Mouse (Mus musculus) forebrain, embryonic 15.5 days (tissue): ENCODE measurements at regions not wholly inside any gene's neighbourhood (a gene's known extent, or its start where the extent isn't known, plus 50 kb on each side); places are given as distances from the start of the nearest gene placed in this dataset.
"Not testable (repeated sequence)": the region's sequence is repeated elsewhere in the genome, so short reads cannot be mapped to it uniquely, and the experiment has no call there.

Source experiments
- ATAC-seq: fragments of 200-750 bp; cut with Nextera tagmentation; replicated peaks from 2 replicates; pipeline ENCODE4 v1.8.0; 2017; ENCODE audit warnings: mild to moderate bottlenecking, moderate TSS enrichment, moderate library complexity
- H3K27ac ChIP-seq: fragments of 300-500 bp; sonication (generic); replicated peaks from 2 replicates; pipeline ENCODE4 v1.5.1; 2015; ENCODE audit warnings: mild to moderate bottlenecking, inconsistent platforms
- H3K27me3 ChIP-seq: fragments of 300-500 bp; sonication (generic); 2 replicates; pipeline ENCODE4 v1.6.1; 2015; ENCODE audit warnings: inconsistent platforms
- H3K36me3 ChIP-seq: fragments of 300-500 bp; sonication (generic); 2 replicates; pipeline ENCODE4 v1.6.1; 2015; ENCODE audit warnings: mild to moderate bottlenecking, inconsistent platforms
- H3K4me1 ChIP-seq: fragments of 300-500 bp; sonication (generic); 2 replicates; pipeline ENCODE4 v1.6.1; 2015; ENCODE audit warnings: inconsistent platforms
- H3K4me2 ChIP-seq: fragments of 300-500 bp; sonication (generic); replicated peaks from 2 replicates; pipeline ENCODE4 v1.6.1; 2015; ENCODE audit warnings: mild to moderate bottlenecking, inconsistent platforms
- H3K4me3 ChIP-seq: fragments of 300-500 bp; sonication (generic); 2 replicates; pipeline ENCODE4 v1.5.1; 2015; ENCODE audit warnings: mild to moderate bottlenecking, inconsistent platforms
- H3K9ac ChIP-seq: fragments of 300-500 bp; sonication (generic); replicated peaks from 2 replicates; pipeline ENCODE4 v1.6.1; 2015; ENCODE audit warnings: mild to moderate bottlenecking, inconsistent platforms
- H3K9me3 ChIP-seq: fragments of 300-500 bp; sonication (generic); 2 replicates; pipeline ENCODE4 v1.6.1; 2016; ENCODE audit warnings: inconsistent platforms
- WGBS: fragments of 180-500 bp; shearing (Covaris S2); methylation state at CpG from one replicate; pipeline ENCODE4 v1.1.7; 2015; ENCODE audit warnings: mixed read lengths; 5-methylcytosine and 5-hydroxymethylcytosine counted together

- Histone ChIP-seq H3K9ac (no peak overlapping the region), H3K4me2 (no peak overlapping the region)
These were observed 169.2 kb upstream of the Hddc2 start for GRCm38 (mm10) chr10:31143856-31144488.

GRCm38 (mm10) chr10:31144489-31144872 lies 168.7 kb upstream of the Hddc2 start:
- no peak overlapping the region for H3K27ac ChIP-seq
- H3K9ac ChIP-seq, result no peak overlapping the region
- H3K4me1 ChIP-seq, result no peaks in the 10 kb centered on the region
- no peaks in the 10 kb centered on the region for H3K36me3 ChIP-seq
- no peaks in the 10 kb centered on the region for H3K27me3 ChIP-seq
- no peak overlapping the region for H3K4me2 ChIP-seq
- peak; percentile 46 for ATAC-seq
- 78% methylated on average over 3 of the region's 3 CpGs for WGBS
- no peak overlapping the region for H3K4me3 ChIP-seq
- H3K9me3 ChIP-seq, result no peaks in the 10 kb centered on the region

More at GRCm38 (mm10) chr10:31143856-31144488, 169.2 kb upstream of the Hddc2 start:
- H3K4me1 ChIP-seq, result no peaks in the 10 kb centered on the region
- no peak overlapping the region for H3K4me3 ChIP-seq
- H3K36me3 ChIP-seq, result no peaks in the 10 kb centered on the region
- no peak overlapping the region for H3K27ac ChIP-seq
- peak; percentile 83 for ATAC-seq
- H3K27me3 ChIP-seq, result no peaks in the 10 kb centered on the region
- H3K9me3 ChIP-seq, result no peaks in the 10 kb centered on the region

GRCm38 (mm10) chr10:31173169-31173686 lies 140.0 kb upstream of the Hddc2 start:
- H3K9ac ChIP-seq, result no peak overlapping the region
- 0 out of 2 replicates have a peak overlapping the region, but pooled peaks have one; percentile 5 for H3K4me2 ChIP-seq
- no peaks in the 10 kb centered on the region for H3K36me3 ChIP-seq
- H3K4me1 ChIP-seq, result peaks cover 9% of the 10 kb centered on the region
- WGBS, result 26% methylated on average over 15 of the region's 15 CpGs
- peak overlapping the region; percentile 33; the same call in 1 of the 2 replicates for H3K27ac ChIP-seq
- no peaks in the 10 kb centered on the region for H3K27me3 ChIP-seq
- ATAC-seq, result peak; percentile 94
- H3K4me3 ChIP-seq, result no peak overlapping the region
- H3K9me3 ChIP-seq, result no peaks in the 10 kb centered on the region

- WGBS, result 63% methylated on average over 1 of the region's 1 CpGs
- Histone ChIP-seq H3K36me3 (no peaks in the 10 kb centered on the region), H3K9me3 (no peaks in the 10 kb centered on the region), H3K4me2 (no peak overlapping the region), H3K27ac (no peak overlapping the region), H3K27me3 (no peaks in the 10 kb centered on the region), H3K9ac (no peak overlapping the region), H3K4me3 (no peak overlapping the region), H3K4me1 (no peaks in the 10 kb centered on the region)
- ATAC-seq, result no peak
These were observed 123.6 kb upstream of the Hddc2 start for GRCm38 (mm10) chr10:31189577-31189976.

- H3K27ac ChIP-seq, H3K4me2 ChIP-seq, H3K4me1 ChIP-seq, H3K36me3 ChIP-seq, H3K9me3 ChIP-seq, ATAC-seq, H3K27me3 ChIP-seq, H3K9ac ChIP-seq, H3K4me3 ChIP-seq: not testable (repeated sequence)
- WGBS, result 96% methylated on average over 8 of the region's 8 CpGs
These were observed 101.0 kb upstream of the Hddc2 start for GRCm38 (mm10) chr10:31212164-31212563.

GRCm38 (mm10) chr10:31212778-31213454 lies 100.3 kb upstream of the Hddc2 start:
- no peak overlapping the region for H3K9ac ChIP-seq
- no peaks in the 10 kb centered on the region for H3K27me3 ChIP-seq
- 81% methylated on average over 2 of the region's 2 CpGs for WGBS
- no peak overlapping the region for H3K4me3 ChIP-seq
- no peak for ATAC-seq
- no peak overlapping the region for H3K27ac ChIP-seq
- H3K9me3 ChIP-seq, result no peaks in the 10 kb centered on the region
- no peaks in the 10 kb centered on the region for H3K4me1 ChIP-seq
- no peaks in the 10 kb centered on the region for H3K36me3 ChIP-seq
- H3K4me2 ChIP-seq, result no peak overlapping the region

- H3K4me1 ChIP-seq, result no peaks in the 10 kb centered on the region
- H3K9ac ChIP-seq, result no peak overlapping the region
- no peaks in the 10 kb centered on the region for H3K9me3 ChIP-seq
- no peak overlapping the region for H3K27ac ChIP-seq
- no peak overlapping the region for H3K4me2 ChIP-seq
- no peaks in the 10 kb centered on the region for H3K27me3 ChIP-seq
- no peak overlapping the region for H3K4me3 ChIP-seq
- no peaks in the 10 kb centered on the region for H3K36me3 ChIP-seq
- ATAC-seq, result no peak
- WGBS, result 86% methylated on average over 1 of the region's 1 CpGs
These were observed 91.3 kb upstream of the Hddc2 start for GRCm38 (mm10) chr10:31221902-31222301.

- 91% methylated on average over 3 of the region's 3 CpGs for WGBS
- H3K4me1 ChIP-seq, result no peaks in the 10 kb centered on the region
These were observed 84.1 kb upstream of the Hddc2 start for GRCm38 (mm10) chr10:31229078-31229477.

GRCm38 (mm10) chr10:31242442-31242966 lies 70.7 kb upstream of the Hddc2 start:
- Histone ChIP-seq H3K9ac (no peak overlapping the region), H3K4me1 (no peaks in the 10 kb centered on the region), H3K4me2 (no peak overlapping the region), H3K27me3 (no peaks in the 10 kb centered on the region), H3K4me3 (no peak overlapping the region), H3K36me3 (no peaks in the 10 kb centered on the region), H3K9me3 (no peaks in the 10 kb centered on the region), H3K27ac (no peak overlapping the region)
- no peak for ATAC-seq
- 67% methylated on average over 3 of the region's 3 CpGs for WGBS

More at GRCm38 (mm10) chr10:31229078-31229477, 84.1 kb upstream of the Hddc2 start:
- no peaks in the 10 kb centered on the region for H3K9me3 ChIP-seq
- no peaks in the 10 kb centered on the region for H3K36me3 ChIP-seq
- no peak overlapping the region for H3K4me2 ChIP-seq
- no peak overlapping the region for H3K27ac ChIP-seq
- H3K9ac ChIP-seq, result no peak overlapping the region
- ATAC-seq, result no peak
- no peak overlapping the region for H3K4me3 ChIP-seq
- no peaks in the 10 kb centered on the region for H3K27me3 ChIP-seq

GRCm38 (mm10) chr10:31252584-31253381 lies 60.4 kb upstream of the Hddc2 start:
- Histone ChIP-seq H3K27ac (no peak overlapping the region), H3K9ac (no peak overlapping the region), H3K27me3 (no peaks in the 10 kb centered on the region), H3K4me2 (no peak overlapping the region), H3K4me1 (no peaks in the 10 kb centered on the region), H3K36me3 (no peaks in the 10 kb centered on the region), H3K4me3 (no peak overlapping the region), H3K9me3 (no peaks in the 10 kb centered on the region)
- ATAC-seq, result no peak
- WGBS, result 74% methylated on average over 8 of the region's 8 CpGs

- Histone ChIP-seq H3K4me1 (no peaks in the 10 kb centered on the region), H3K27ac (no peak overlapping the region), H3K27me3 (no peaks in the 10 kb centered on the region), H3K36me3 (no peaks in the 10 kb centered on the region), H3K9ac (no peak overlapping the region), H3K9me3 (no peaks in the 10 kb centered on the region), H3K4me2 (no peak overlapping the region), H3K4me3 (no peak overlapping the region)
- no peak for ATAC-seq
- WGBS, result 68% methylated on average over 1 of the region's 1 CpGs
These were observed 56.2 kb upstream of the Hddc2 start for GRCm38 (mm10) chr10:31256934-31257333.

GRCm38 (mm10) chr10:31257611-31258010 lies 55.6 kb upstream of the Hddc2 start:
- no peak for ATAC-seq
- Histone ChIP-seq H3K4me2 (no peak overlapping the region), H3K4me3 (no peak overlapping the region), H3K27ac (no peak overlapping the region), H3K4me1 (no peaks in the 10 kb centered on the region), H3K27me3 (no peaks in the 10 kb centered on the region), H3K36me3 (no peaks in the 10 kb centered on the region), H3K9me3 (no peaks in the 10 kb centered on the region), H3K9ac (no peak overlapping the region)
- 91% methylated on average over 1 of the region's 1 CpGs for WGBS
